Comparison of ENCODE assay signal across 18 mouse cellular contexts in the genomic region with DNA sequence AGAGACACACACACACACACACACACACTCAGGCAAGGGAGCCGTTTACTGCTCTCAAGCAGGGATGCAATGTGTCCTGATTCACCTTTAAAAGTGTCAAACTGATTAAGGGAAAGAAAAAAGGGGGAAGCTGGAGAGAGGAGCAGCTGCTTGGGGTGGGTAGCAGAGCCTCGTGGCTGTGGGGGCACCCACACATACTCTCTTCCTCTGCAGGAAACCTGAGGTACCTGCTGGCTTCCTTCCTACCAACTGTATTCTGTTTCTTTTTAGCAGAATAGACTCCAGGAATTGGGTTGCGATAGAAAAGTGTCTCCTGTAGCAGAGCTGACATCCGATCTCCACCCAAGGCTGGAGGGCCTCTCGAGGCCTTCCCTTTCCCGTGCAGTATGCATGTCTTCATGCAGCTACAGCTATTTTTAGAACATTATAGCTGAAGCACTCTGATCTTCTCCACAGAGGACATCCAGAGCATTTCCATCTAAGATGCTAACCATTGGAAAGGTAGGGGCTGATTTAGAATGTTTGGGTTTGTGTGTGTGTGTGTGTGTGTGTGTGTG. TPM values are rescaled to one million over a fixed set of nuclear protein-coding genes. Genes with fewer than 3 reads are reported as not detected.
DNase-seq lines count a peak whose midpoint lies in the region; ATAC-seq and TF ChIP-seq lines count a peak whose summit lies in the region.
"Had no signal": no experiment of that assay in that cellular context is flagged by ENCODE, and none has a peak within 500 bp of the region (broad histone marks: within the 10 kb centered on the region; RNA-seq: fewer than 3 reads in every experiment).

A gene (plus strand): TSS at position 417 of the 557 bp plus-strand sequence.

- no peak for ATAC-seq in heart, embryonic 12.5 days (ENCODE audit: insufficient number of reproducible peaks, low FRiP score)
- ATAC-seq in hematopoietic stem cell, adult 5-6 weeks (replicated peaks in 1 of 2; ENCODE audit: insufficient read depth in 1 of 2, low FRiP score in 2 of 2, low TSS enrichment in 1 of 2, low read depth in 1 of 2, poor library complexity in 2 of 2, severe bottlenecking in 2 of 2) = peak; percentile 63 to 65
- no peak for ATAC-seq in forebrain, embryonic 13.5 days
- ATAC-seq: inflammation-experienced regulatory T-cells, adult 6 months had no signal

- peak within 1 kb of the TSS; percentile 43 for H3K9ac ChIP-seq in heart, embryonic 12.5 days
- H3K9ac ChIP-seq in forebrain, embryonic 13.5 days = no peak within 1 kb of the TSS
- H3K9ac ChIP-seq: liver, embryonic 15.5 days had no signal

- no peak for DNase-seq in heart, postnatal 36 days
- no peak for DNase-seq in left cerebral cortex, adult 2 months (ENCODE audit: extremely low spot score in 1 of 2, low spot score in 2 of 2)
- no peak for DNase-seq in left cerebral cortex, postnatal 14 days (ENCODE audit: low spot score in 2 of 2)
- peak; percentile 70 for DNase-seq in 416B (ENCODE audit: low read depth)
- no peak for DNase-seq in adipocyte (ENCODE audit: low spot score)
- DNase-seq: cerebellum, adult 11 months had no signal

- H3K36me3 ChIP-seq in heart, embryonic 12.5 days = no peaks in the 10 kb centered on the region
- no peaks in the 10 kb centered on the region for H3K36me3 ChIP-seq in forebrain, embryonic 13.5 days (ENCODE audit: poor library complexity, severe bottlenecking)
- H3K36me3 ChIP-seq: liver, embryonic 15.5 days had no signal

- peak within 1 kb of the TSS; percentile 35; the same call in 1 of the 2 replicates for H3K4me2 ChIP-seq in heart, embryonic 12.5 days
- H3K4me2 ChIP-seq in forebrain, embryonic 13.5 days = no peak within 1 kb of the TSS
- H3K4me2 ChIP-seq: liver, embryonic 15.5 days had no signal

- peaks cover 18% of the 10 kb centered on the region for H3K4me1 ChIP-seq in heart, embryonic 12.5 days (replicated peaks)
- H3K4me1 ChIP-seq in forebrain, embryonic 13.5 days = peaks cover 7% of the 10 kb centered on the region; the same call in 1 of the 2 replicates

- peak within 1 kb of the TSS; percentile 82 for H3K27ac ChIP-seq in heart, embryonic 12.5 days (ENCODE audit: poor library complexity, severe bottlenecking)
- H3K27ac ChIP-seq in left cerebral cortex, adult 2 months = 0 out of 2 replicates have a peak within 1 kb of the TSS, but pooled peaks have one; percentile 17
- no peak within 1 kb of the TSS for H3K27ac ChIP-seq in forebrain, embryonic 13.5 days

- 0 out of 2 replicates have a peak, but pooled peaks cover 3% of the 10 kb centered on the region for H3K9me3 ChIP-seq in heart, embryonic 12.5 days (replicated peaks)
- no peaks in the 10 kb centered on the region for H3K9me3 ChIP-seq in forebrain, embryonic 13.5 days (replicated peaks)
- H3K9me3 ChIP-seq: liver, embryonic 15.5 days had no signal

- intact Hi-C loops in heart, postnatal 36 days (cut with DNase I) = no loop called here
- intact Hi-C loops in left cerebral cortex, adult 2 months (cut with DNase I) = no loop called here
- intact Hi-C loops in left cerebral cortex, postnatal 14 days (cut with DNase I) = no loop called here

- H3K27me3 ChIP-seq in heart, embryonic 12.5 days (replicated peaks) = no peaks in the 10 kb centered on the region
- no peaks in the 10 kb centered on the region for H3K27me3 ChIP-seq in forebrain, embryonic 13.5 days
- H3K27me3 ChIP-seq: liver, embryonic 15.5 days had no signal

- 20% methylated on average over 6 of the region's 6 CpGs for WGBS in heart, embryonic 12.5 days
- 76% methylated on average over 6 of the region's 6 CpGs for whole genome bisulfite sequencing in forebrain, embryonic 13.5 days

- no peak within 1 kb of the TSS for H3K4me3 ChIP-seq in heart, embryonic 12.5 days
- H3K4me3 ChIP-seq in left cerebral cortex, adult 2 months = no peak within 1 kb of the TSS
- H3K4me3 ChIP-seq in forebrain, embryonic 13.5 days = no peak within 1 kb of the TSS
- H3K4me3 ChIP-seq: liver, embryonic 15.5 days had no signal

- no peak for TF ChIP-seq CTCF in left cerebral cortex, adult 2 months (IDR thresholded peaks at IDR 0.05)

RNA-seq across cellular contexts. Expression of the gene that starts here (rescaled TPM):
- 1.5 TPM in 1 of 2 replicates, not detected in the other for polyA plus RNA-seq in heart, embryonic 12.5 days (2016; fragmentation: Nextera tagmentation; extraction: Ambion mirVana)
- not detected for total RNA-seq in heart, postnatal 36 days (2021)
- not detected for total RNA-seq in left cerebral cortex, adult 2 months (2021)
- not detected for total RNA-seq in left cerebral cortex, postnatal 14 days (2021)
- total RNA-seq in hematopoietic stem cell, adult 5-6 weeks (2017) = not detected in 2 replicates
- polyA plus RNA-seq in forebrain, embryonic 13.5 days (2015; fragmentation: Nextera tagmentation; extraction: Ambion mirVana) = not detected in 2 replicates
- total RNA-seq: adrenal gland, postnatal 4 days; heart, postnatal 25 days; layer of hippocampus, adult 18-20 months; left cerebral cortex, postnatal 10 days; megakaryocyte-erythroid progenitor cell, adult 5-6 weeks had no signal
- polyA plus RNA-seq: frontal cortex, adult 2 months; inflammation-experienced regulatory T-cells, adult 6 months; liver, embryonic 15.5 days; small intestine, adult 2 months had no signal

Comparison
In these comparisons a context has a peak if more than half of its experiments do, and no peak if none do; other contexts are left out.
1. Peak in ATAC-seq in hematopoietic stem cell, adult 5-6 weeks; RNA of the gene not detected or under 1 TPM.